Mouse (Mus musculus) intestine, embryonic 15.5 days (tissue): ENCODE data around the gene Nrg3. TPM values are rescaled to one million over a fixed set of nuclear protein-coding genes. Genes with fewer than 3 reads are reported as not detected.

Source experiments
- ATAC-seq: fragments of 200-750 bp; cut with Nextera tagmentation; 2 replicates; pipeline ENCODE4 v1.8.0; 2017; ENCODE audit warnings: moderate TSS enrichment, moderate library complexity
- H3K27ac ChIP-seq: fragments of 300-500 bp; sonication (generic); 2 replicates; pipeline ENCODE4 v1.5.1; 2015; ENCODE audit warnings: mild to moderate bottlenecking, inconsistent platforms
- H3K27me3 ChIP-seq: fragments of 300-500 bp; sonication (generic); replicated peaks from 2 replicates; pipeline ENCODE4 v1.6.1; 2015; ENCODE audit warnings: inconsistent platforms
- H3K36me3 ChIP-seq: fragments of 300-500 bp; sonication (generic); 2 replicates; pipeline ENCODE4 v1.6.1; 2015; ENCODE audit warnings: inconsistent platforms
- H3K4me1 ChIP-seq: fragments of 300-500 bp; sonication (generic); replicated peaks from 2 replicates; pipeline ENCODE4 v1.6.1; 2015; ENCODE audit warnings: inconsistent platforms
- H3K4me2 ChIP-seq: fragments of 300-500 bp; sonication (generic); replicated peaks from 2 replicates; pipeline ENCODE4 v1.6.1; 2015; ENCODE audit warnings: mild to moderate bottlenecking, inconsistent platforms
- H3K4me3 ChIP-seq: fragments of 300-500 bp; sonication (generic); replicated peaks from 2 replicates; pipeline ENCODE4 v1.5.1; 2015; ENCODE audit warnings: inconsistent platforms
- H3K9ac ChIP-seq: fragments of 300-500 bp; sonication (generic); 2 replicates; pipeline ENCODE4 v1.6.1; 2015; ENCODE audit warnings: inconsistent platforms
- H3K9me3 ChIP-seq: fragments of 300-500 bp; sonication (generic); 2 replicates; pipeline ENCODE4 v1.6.1; 2016; ENCODE audit warnings: inconsistent platforms
- WGBS: fragments of 180-500 bp; shearing (Covaris S2); methylation state at CpG from one replicate; pipeline ENCODE4 v1.1.7; 2015; 5-methylcytosine and 5-hydroxymethylcytosine counted together
- polyA plus RNA-seq: library from polyadenylated mRNA; unstranded; fragments of >200 nt; fragmentation: Nextera tagmentation; extraction: Ambion mirVana; gene quantifications from 2 replicates; pipeline ENCODE4 v1.2.1, GENCODE M21; 2015

Gene Nrg3
- polyA plus RNA-seq, 1 experiment from 2014 or later: 0.36 TPM

DNA sequence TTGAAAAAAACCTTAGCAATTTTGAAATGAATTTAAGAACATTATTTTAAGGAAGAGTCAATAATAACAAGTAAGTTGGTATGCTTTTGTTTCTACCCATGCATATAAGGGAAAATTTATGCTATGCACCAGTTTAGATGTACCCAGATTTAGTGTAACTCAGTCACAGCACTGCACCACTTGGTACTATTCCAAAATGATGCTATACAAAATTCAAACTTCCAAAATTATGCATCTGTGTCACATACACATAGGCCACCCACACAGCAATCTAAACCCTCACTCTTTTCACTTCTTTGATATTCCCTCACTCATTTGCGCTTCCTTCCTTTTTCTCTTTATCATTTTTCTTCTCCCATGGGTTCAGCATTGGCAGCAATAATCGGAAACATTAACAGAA lies 116.6 kb downstream of the Nrg3 start:
- WGBS: 81% methylated on average over 2 of the region's 2 CpGs
- no peaks in the 10 kb centered on the region for H3K9me3 ChIP-seq

DNA sequence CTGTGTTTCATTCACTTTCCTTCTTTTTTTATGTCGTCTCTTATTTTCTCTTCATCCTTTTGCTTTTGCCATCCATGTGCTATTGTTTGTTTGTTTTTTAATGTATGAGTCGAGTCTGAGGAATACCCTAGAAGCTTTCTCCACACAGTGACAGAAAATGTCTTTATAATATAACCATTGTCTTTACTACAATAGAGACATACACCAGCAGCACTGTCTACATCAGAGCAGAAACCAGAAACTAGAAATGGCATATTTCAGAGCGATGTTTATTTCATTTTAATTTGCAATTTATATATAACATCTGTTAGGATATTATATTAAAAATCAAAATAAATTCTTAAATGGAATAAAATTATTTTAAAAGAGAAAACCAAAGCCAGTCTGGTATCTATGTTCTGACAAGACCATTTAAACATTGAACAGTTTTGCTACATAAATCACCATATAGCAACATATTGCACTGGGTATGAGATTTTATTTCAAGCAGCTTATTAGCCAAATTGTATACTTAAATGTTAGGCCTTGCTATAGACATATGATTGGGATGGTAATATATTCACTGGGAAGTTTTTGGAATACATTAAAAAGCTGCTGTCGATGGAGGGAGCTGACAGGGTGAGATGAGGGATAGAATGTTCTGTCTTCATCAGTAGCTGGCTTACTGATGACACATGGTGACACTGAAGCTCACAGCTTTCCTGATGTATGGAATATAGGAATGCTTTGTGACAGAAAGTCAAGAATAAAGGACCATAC lies 120.7 kb downstream of the Nrg3 start:
- H3K27me3 ChIP-seq: no peaks in the 10 kb centered on the region
- H3K27ac ChIP-seq: no peak overlapping the region
- no peaks in the 10 kb centered on the region for H3K4me1 ChIP-seq
- no peak overlapping the region for H3K9ac ChIP-seq
- 74% methylated on average over 4 of the region's 4 CpGs for WGBS
- ATAC-seq: no peak
- no peaks in the 10 kb centered on the region for H3K36me3 ChIP-seq
- no peak overlapping the region for H3K4me3 ChIP-seq
- no peaks in the 10 kb centered on the region for H3K9me3 ChIP-seq
- no peak overlapping the region for H3K4me2 ChIP-seq

More for the DNA sequence above, 116.6 kb downstream of the Nrg3 start:
- Histone ChIP-seq H3K36me3 (no peaks in the 10 kb centered on the region), H3K4me3 (no peak overlapping the region), H3K27me3 (no peaks in the 10 kb centered on the region), H3K27ac (no peak overlapping the region), H3K9ac (no peak overlapping the region), H3K4me2 (no peak overlapping the region), H3K4me1 (no peaks in the 10 kb centered on the region)
- no peak for ATAC-seq

GRCm38 (mm10) chr14:39317424-39318110 lies 155.3 kb downstream of the Nrg3 start:
- H3K4me2 ChIP-seq: no peak overlapping the region
- no peak overlapping the region for H3K4me3 ChIP-seq
- no peaks in the 10 kb centered on the region for H3K9me3 ChIP-seq
- no peaks in the 10 kb centered on the region for H3K36me3 ChIP-seq
- ATAC-seq: no peak
- 70% methylated on average over 4 of the region's 4 CpGs for WGBS
- no peaks in the 10 kb centered on the region for H3K27me3 ChIP-seq
- no peak overlapping the region for H3K27ac ChIP-seq
- H3K4me1 ChIP-seq: no peaks in the 10 kb centered on the region
- H3K9ac ChIP-seq: no peak overlapping the region

DNA sequence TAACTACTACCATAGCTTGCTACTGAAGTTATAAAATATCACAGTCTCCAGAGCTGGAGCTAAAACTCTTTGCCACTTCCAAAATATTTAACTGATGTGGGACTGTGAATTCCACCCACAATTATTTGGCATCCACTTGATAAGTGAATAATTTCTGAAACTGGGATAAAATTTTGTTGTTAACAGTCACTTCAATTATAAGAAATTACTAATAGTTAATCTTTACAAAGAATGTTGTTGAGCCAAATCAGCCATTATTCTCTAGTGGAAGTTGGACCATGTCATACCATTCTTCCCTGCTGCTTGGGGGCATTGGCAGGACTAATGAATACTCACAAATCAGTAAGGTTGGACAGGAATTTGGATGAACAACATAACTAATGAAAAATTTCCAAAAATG lies 158.8 kb downstream of the Nrg3 start:
- H3K9me3 ChIP-seq: no peaks in the 10 kb centered on the region
- H3K4me2 ChIP-seq: no peak overlapping the region
- H3K9ac ChIP-seq: no peak overlapping the region
- H3K4me1 ChIP-seq: no peaks in the 10 kb centered on the region
- no peak overlapping the region for H3K4me3 ChIP-seq
- no peak overlapping the region for H3K27ac ChIP-seq
- H3K36me3 ChIP-seq: no peaks in the 10 kb centered on the region
- ATAC-seq: no peak
- no peaks in the 10 kb centered on the region for H3K27me3 ChIP-seq

DNA sequence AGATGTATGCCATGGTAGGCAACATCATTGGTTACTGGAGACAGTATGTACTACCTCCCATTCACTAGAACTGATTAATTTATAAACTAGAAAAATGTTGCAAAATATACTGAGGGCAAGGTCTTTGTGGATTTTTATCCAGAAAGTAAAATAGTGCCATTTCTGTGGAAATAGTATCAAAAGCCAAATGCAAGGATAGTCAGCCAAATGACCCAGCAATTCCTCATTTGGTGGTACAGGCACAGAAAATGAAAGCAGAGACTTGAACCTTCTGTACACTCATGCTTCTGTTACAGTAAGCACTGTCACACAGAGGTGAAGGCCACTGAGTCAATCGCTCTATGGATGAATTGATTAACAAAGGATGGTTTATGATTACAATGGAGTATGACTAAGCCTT lies 207.8 kb downstream of the Nrg3 start:
- no peaks in the 10 kb centered on the region for H3K4me1 ChIP-seq
- WGBS: 74% methylated on average over 1 of the region's 1 CpGs
- H3K27me3 ChIP-seq: no peaks in the 10 kb centered on the region
- H3K9me3 ChIP-seq: no peaks in the 10 kb centered on the region
- no peak overlapping the region for H3K9ac ChIP-seq
- no peak overlapping the region for H3K4me3 ChIP-seq
- no peaks in the 10 kb centered on the region for H3K36me3 ChIP-seq
- ATAC-seq: no peak; the same call in 1 of the 2 replicates
- no peak overlapping the region for H3K27ac ChIP-seq
- no peak overlapping the region for H3K4me2 ChIP-seq

GRCm38 (mm10) chr14:39264422-39264821 lies 208.5 kb downstream of the Nrg3 start:
- Histone ChIP-seq H3K27ac (no peak overlapping the region), H3K9ac (no peak overlapping the region), H3K36me3 (no peaks in the 10 kb centered on the region), H3K27me3 (no peaks in the 10 kb centered on the region), H3K4me2 (no peak overlapping the region), H3K9me3 (no peaks in the 10 kb centered on the region), H3K4me3 (no peak overlapping the region), H3K4me1 (no peaks in the 10 kb centered on the region)
- ATAC-seq: no peak
- 93% methylated on average over 4 of the region's 4 CpGs for WGBS

DNA sequence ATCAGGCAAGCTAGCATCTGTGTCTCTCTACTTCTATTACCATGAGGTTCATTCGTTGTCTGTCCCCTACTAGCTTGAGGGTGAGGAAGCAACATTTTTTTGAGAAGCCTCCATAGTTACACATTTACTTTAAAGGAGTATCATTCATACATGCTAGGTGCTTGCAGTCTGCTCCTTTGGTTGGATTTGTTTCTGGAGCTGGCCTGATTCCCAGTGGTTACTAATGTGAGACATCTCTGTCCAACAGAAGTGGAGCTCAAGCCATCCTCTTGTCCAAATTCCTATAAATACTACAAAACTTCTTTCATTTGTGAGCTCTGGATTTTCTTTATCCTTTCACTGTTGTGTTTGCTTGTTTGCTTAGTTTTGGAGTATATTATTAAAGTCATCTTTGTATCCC lies 211.9 kb downstream of the Nrg3 start:
- H3K27me3 ChIP-seq: no peaks in the 10 kb centered on the region
- H3K36me3 ChIP-seq: no peaks in the 10 kb centered on the region
- 82% methylated on average over 1 of the region's 1 CpGs for WGBS

GRCm38 (mm10) chr14:39255391-39255790 lies 217.5 kb downstream of the Nrg3 start:
- Histone ChIP-seq H3K27ac (no peak overlapping the region), H3K9me3 (no peaks in the 10 kb centered on the region), H3K36me3 (no peaks in the 10 kb centered on the region), H3K4me2 (no peak overlapping the region), H3K4me1 (no peaks in the 10 kb centered on the region), H3K4me3 (no peak overlapping the region), H3K9ac (no peak overlapping the region), H3K27me3 (no peaks in the 10 kb centered on the region)
- WGBS: 55% methylated on average over 1 of the region's 1 CpGs
- no peak for ATAC-seq

More for the DNA sequence above, 211.9 kb downstream of the Nrg3 start:
- Histone ChIP-seq H3K9ac (no peak overlapping the region), H3K4me2 (no peak overlapping the region), H3K27ac (no peak overlapping the region), H3K4me3 (no peak overlapping the region), H3K4me1 (no peaks in the 10 kb centered on the region), H3K9me3 (no peaks in the 10 kb centered on the region)
- no peak for ATAC-seq

DNA sequence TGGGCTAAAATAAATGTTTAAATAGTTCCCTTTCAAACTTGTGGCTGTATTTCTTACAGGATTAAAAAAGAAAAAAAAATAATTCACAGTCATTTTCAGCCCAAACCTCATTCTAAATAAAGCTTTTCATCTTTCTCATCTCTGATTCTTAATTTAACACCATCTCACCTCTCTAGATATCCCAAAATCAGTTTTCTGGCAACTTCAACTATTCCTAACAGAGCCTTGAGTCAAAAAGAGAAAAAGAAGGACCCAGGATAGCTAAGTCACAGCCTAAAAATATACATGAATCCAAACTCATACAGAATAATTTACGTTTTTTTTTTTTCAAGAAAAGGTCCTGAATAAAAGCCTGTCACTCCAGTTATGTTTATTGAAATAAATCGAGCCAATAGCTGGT lies 232.6 kb downstream of the Nrg3 start:
- Histone ChIP-seq H3K4me1 (no peaks in the 10 kb centered on the region), H3K4me3 (no peak overlapping the region), H3K9ac (no peak overlapping the region), H3K27ac (no peak overlapping the region), H3K4me2 (no peak overlapping the region), H3K9me3 (no peaks in the 10 kb centered on the region), H3K36me3 (no peaks in the 10 kb centered on the region), H3K27me3 (no peaks in the 10 kb centered on the region)
- ATAC-seq: no peak
- WGBS: 66% methylated on average over 2 of the region's 2 CpGs

DNA sequence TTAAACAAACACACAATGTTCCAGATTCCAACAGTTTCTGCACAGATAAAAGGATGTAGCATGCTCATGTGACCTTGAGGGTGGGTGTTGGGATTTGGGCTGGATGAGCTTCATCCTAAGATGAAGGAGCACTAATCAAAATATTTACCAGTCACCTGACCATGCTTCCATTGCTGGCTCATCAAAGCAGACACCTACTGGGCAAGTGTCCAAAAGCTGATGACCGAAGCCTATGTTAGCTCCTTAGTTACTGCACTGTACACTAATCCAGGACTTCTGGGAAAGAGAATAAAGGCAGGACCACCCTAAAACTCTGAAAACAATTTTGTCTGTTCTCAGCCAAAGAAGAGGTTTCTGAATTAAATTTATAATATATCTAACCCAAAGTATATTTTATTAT lies 261.4 kb downstream of the Nrg3 start:
- H3K4me1 ChIP-seq: no peaks in the 10 kb centered on the region
- 71% methylated on average over 1 of the region's 1 CpGs for WGBS
- H3K9me3 ChIP-seq: no peaks in the 10 kb centered on the region
- no peak overlapping the region for H3K9ac ChIP-seq
- no peaks in the 10 kb centered on the region for H3K36me3 ChIP-seq
- H3K4me3 ChIP-seq: no peak overlapping the region
- ATAC-seq: no peak
- no peaks in the 10 kb centered on the region for H3K27me3 ChIP-seq
- no peak overlapping the region for H3K27ac ChIP-seq
- H3K4me2 ChIP-seq: no peak overlapping the region

- no peaks in the 10 kb centered on the region for H3K36me3 ChIP-seq
- H3K27me3 ChIP-seq: no peaks in the 10 kb centered on the region
- H3K4me3 ChIP-seq: no peak overlapping the region
- H3K9me3 ChIP-seq: no peaks in the 10 kb centered on the region
- no peak for ATAC-seq
- no peaks in the 10 kb centered on the region for H3K4me1 ChIP-seq
- WGBS: 79% methylated on average over 5 of the region's 5 CpGs
- H3K27ac ChIP-seq: no peak overlapping the region
- H3K9ac ChIP-seq: no peak overlapping the region
- no peak overlapping the region for H3K4me2 ChIP-seq
Measured at GRCm38 (mm10) chr14:39191946-39192345, 280.9 kb downstream of the Nrg3 start.

DNA sequence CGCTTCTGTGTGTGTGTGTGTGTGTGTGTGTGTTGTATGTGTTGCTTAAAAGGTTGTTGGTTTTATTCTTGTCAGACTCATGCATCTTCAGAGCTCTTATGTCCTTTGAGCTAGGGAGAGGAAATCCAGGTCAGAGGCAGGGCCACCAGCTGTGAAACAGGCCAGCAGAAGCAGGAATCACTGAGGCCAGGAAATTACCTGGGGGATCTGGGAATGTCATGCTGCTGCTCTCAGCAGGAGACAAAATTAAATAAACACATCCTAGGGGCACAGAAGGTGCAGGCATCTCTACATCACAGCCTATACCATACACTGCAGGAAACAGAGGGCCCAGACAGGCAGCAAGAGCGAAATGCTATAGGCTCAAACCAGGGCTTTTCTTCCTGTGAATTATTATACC lies 299.2 kb downstream of the Nrg3 start:
- no peaks in the 10 kb centered on the region for H3K9me3 ChIP-seq
- H3K4me1 ChIP-seq: no peaks in the 10 kb centered on the region
- H3K36me3 ChIP-seq: no peaks in the 10 kb centered on the region
- no peak for ATAC-seq
- no peaks in the 10 kb centered on the region for H3K27me3 ChIP-seq
- no peak overlapping the region for H3K9ac ChIP-seq
- WGBS: 49% methylated on average over 2 of the region's 2 CpGs
- H3K4me2 ChIP-seq: no peak overlapping the region
- no peak overlapping the region for H3K27ac ChIP-seq
- H3K4me3 ChIP-seq: no peak overlapping the region

DNA sequence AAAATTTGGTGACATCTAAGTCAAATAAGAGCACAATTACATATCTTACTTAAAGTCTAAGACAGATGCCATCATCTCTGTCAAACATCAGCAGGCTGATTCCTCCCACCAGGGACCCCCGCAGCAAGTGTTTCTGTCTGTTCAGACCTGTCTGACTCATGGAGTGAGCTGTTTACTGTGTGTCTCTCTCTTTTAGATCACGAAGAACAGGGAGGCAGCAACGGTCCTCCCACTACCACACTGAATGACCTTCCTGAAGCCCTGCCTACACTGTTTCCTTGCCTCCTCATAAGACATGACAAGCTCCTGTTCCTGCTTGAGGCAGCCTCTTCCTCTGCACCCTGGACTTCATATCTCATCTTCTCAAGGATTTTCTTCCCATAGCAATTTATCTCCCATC lies 312.7 kb downstream of the Nrg3 start:
- no peak for ATAC-seq
- no peaks in the 10 kb centered on the region for H3K36me3 ChIP-seq
- H3K9me3 ChIP-seq: no peaks in the 10 kb centered on the region
- no peak overlapping the region for H3K4me3 ChIP-seq
- WGBS: 69% methylated on average over 3 of the region's 3 CpGs
- H3K27me3 ChIP-seq: no peaks in the 10 kb centered on the region
- no peak overlapping the region for H3K4me2 ChIP-seq
- H3K4me1 ChIP-seq: no peaks in the 10 kb centered on the region
- no peak overlapping the region for H3K27ac ChIP-seq
- no peak overlapping the region for H3K9ac ChIP-seq
